In the genomic region with DNA sequence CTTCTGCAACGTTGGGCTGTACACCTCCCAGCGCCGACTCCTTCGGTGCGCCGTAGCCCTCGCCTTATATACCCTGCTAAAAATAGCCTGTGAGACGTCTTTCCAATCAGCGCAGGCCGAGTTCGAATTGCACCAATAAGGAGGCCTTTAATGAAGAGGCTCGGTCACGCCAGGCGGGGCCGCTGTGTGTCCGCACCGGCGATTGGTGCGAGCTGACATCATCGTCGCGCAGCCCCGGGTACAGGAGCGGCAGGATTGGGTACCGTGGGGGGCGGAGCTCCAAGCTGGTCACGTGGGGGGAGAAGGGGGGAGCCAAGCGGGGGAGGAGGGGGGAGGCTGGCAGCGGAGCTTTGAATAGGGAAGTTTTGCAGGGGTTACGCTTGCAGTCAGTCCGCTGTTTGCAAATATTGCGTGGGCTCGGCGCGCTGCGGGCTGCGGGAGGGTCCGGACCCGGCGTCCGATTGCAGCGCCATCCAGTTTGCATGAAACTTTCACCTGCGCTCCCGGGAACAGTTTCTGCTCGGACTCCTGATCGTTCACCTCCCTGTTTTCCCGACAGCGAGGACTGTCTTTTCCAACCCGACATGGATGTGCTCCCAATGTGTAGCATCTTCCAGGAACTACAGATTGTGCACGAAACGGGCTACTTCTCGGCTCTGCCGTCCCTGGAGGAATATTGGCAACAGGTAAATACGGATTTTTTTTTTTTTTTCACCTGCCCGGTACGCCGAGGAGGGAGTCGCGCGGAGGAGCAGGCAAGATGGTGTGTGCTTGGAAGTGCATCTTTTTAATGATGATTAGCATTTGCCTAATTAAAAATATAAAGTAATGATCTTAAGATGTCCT, we compare ENCODE assay signal across 8 mouse cellular contexts. TPM values are rescaled to one million over a fixed set of nuclear protein-coding genes. Genes with fewer than 3 reads are reported as not detected.
DNase-seq lines count a peak whose midpoint lies in the region; ATAC-seq and TF ChIP-seq lines count a peak whose summit lies in the region.

Gene Klf6, plus strand, starts transcription at position 326 of the 846 bp plus-strand sequence.

- DNase-seq in CD4-positive helper T cell, adult 2 months (ENCODE audit: low read depth, low spot score): peak; percentile 99
- DNase-seq in brain, embryonic 18.5 days (ENCODE audit: low read depth, low spot score): peak; percentile 98
- DNase-seq in kidney, postnatal 0 days (ENCODE audit: low spot score): peak; percentile 99
- DNase-seq in liver, embryonic 11.5 days (ENCODE audit: low spot score): peak; percentile 96
- DNase-seq in naive thymus-derived CD4-positive, alpha-beta T cell, adult 2 months (ENCODE audit: low read depth): peak; percentile 100

- H3K4me2 ChIP-seq in heart, embryonic 12.5 days: peak within 1 kb of the TSS; percentile 85
- peak within 1 kb of the TSS; percentile 78 for H3K4me2 ChIP-seq in kidney, postnatal 0 days (ENCODE audit: low read length)
- peak within 1 kb of the TSS; percentile 83 for H3K4me2 ChIP-seq in liver, embryonic 11.5 days
- peak within 1 kb of the TSS; percentile 68 for H3K4me2 ChIP-seq in stomach, embryonic 14.5 days (replicated peaks; ENCODE audit: low read depth, low read length)

- no peaks in the 10 kb centered on the region for H3K27me3 ChIP-seq in heart, embryonic 12.5 days (replicated peaks)
- no peaks in the 10 kb centered on the region for H3K27me3 ChIP-seq in kidney, postnatal 0 days (ENCODE audit: insufficient read depth, low read length)
- H3K27me3 ChIP-seq in liver, embryonic 11.5 days (replicated peaks; ENCODE audit: control insufficient read depth, insufficient read depth, low read length): no peaks in the 10 kb centered on the region
- H3K27me3 ChIP-seq in stomach, embryonic 14.5 days (ENCODE audit: control insufficient read depth, insufficient read depth, low read length): no peaks in the 10 kb centered on the region

- peaks cover 23% of the 10 kb centered on the region for H3K4me1 ChIP-seq in heart, embryonic 12.5 days (replicated peaks)
- 0 out of 2 replicates have a peak, but pooled peaks cover 4% of the 10 kb centered on the region for H3K4me1 ChIP-seq in kidney, postnatal 0 days (replicated peaks; ENCODE audit: insufficient read depth, low read length)
- H3K4me1 ChIP-seq in liver, embryonic 11.5 days (replicated peaks; ENCODE audit: control insufficient read depth, insufficient read depth, low read length): peaks cover 5% of the 10 kb centered on the region
- peaks cover 17% of the 10 kb centered on the region for H3K4me1 ChIP-seq in stomach, embryonic 14.5 days (ENCODE audit: control insufficient read depth, insufficient read depth, low read length)

- H3K4me3 ChIP-seq in heart, embryonic 12.5 days: peak within 1 kb of the TSS; percentile 69
- H3K4me3 ChIP-seq in kidney, postnatal 0 days (replicated peaks; ENCODE audit: low read depth, low read length): peak within 1 kb of the TSS; percentile 90
- peak within 1 kb of the TSS; percentile 75 for H3K4me3 ChIP-seq in liver, embryonic 11.5 days (ENCODE audit: low read depth, low read length)
- H3K4me3 ChIP-seq in stomach, embryonic 14.5 days (ENCODE audit: low read depth, low read length): peak within 1 kb of the TSS; percentile 82

- TF ChIP-seq CTCF in kidney, postnatal 0 days (IDR thresholded peaks at IDR 0.05; ENCODE audit: low read depth): peak; percentile 21

- WGBS in heart, embryonic 12.5 days: 0% methylated on average over 59 of the region's 60 CpGs
- under 1% methylated on average over 59 of the region's 60 CpGs for WGBS in kidney, postnatal 0 days
- under 1% methylated on average over 59 of the region's 60 CpGs for WGBS in liver, embryonic 11.5 days
- under 1% methylated on average over 59 of the region's 60 CpGs for WGBS in stomach, embryonic 14.5 days

- no peaks in the 10 kb centered on the region for H3K9me3 ChIP-seq in heart, embryonic 12.5 days (replicated peaks)
- no peaks in the 10 kb centered on the region for H3K9me3 ChIP-seq in kidney, postnatal 0 days (replicated peaks; ENCODE audit: low read length)
- no peaks in the 10 kb centered on the region for H3K9me3 ChIP-seq in liver, embryonic 11.5 days (ENCODE audit: control insufficient read depth, low read length)
- H3K9me3 ChIP-seq in stomach, embryonic 14.5 days (ENCODE audit: control insufficient read depth, low read depth, low read length): no peaks in the 10 kb centered on the region

- H3K9ac ChIP-seq in heart, embryonic 12.5 days: peak within 1 kb of the TSS; percentile 96
- peak within 1 kb of the TSS; percentile 94 for H3K9ac ChIP-seq in kidney, postnatal 0 days (ENCODE audit: low read depth, low read length)
- peak within 1 kb of the TSS; percentile 83 for H3K9ac ChIP-seq in liver, embryonic 11.5 days (ENCODE audit: low read depth, low read length)
- H3K9ac ChIP-seq in stomach, embryonic 14.5 days (replicated peaks; ENCODE audit: low read depth, low read length): peak within 1 kb of the TSS; percentile 92

- peak; percentile 96 for ATAC-seq in erythroid progenitor cell, adult 5-6 weeks (replicated peaks; ENCODE audit: low FRiP score, poor library complexity, severe bottlenecking)
- ATAC-seq in heart, embryonic 12.5 days (ENCODE audit: insufficient number of reproducible peaks, low FRiP score): peak; percentile 99
- ATAC-seq in kidney, postnatal 0 days (replicated peaks; ENCODE audit: low FRiP score, low read depth): peak; percentile 100
- peak; percentile 99 for ATAC-seq in liver, embryonic 11.5 days (replicated peaks; ENCODE audit: low FRiP score)
- ATAC-seq in stomach, embryonic 14.5 days (ENCODE audit: insufficient number of reproducible peaks, insufficient read depth, low FRiP score, low read depth): peak; percentile 99

- peak within 1 kb of the TSS; percentile 99 for H3K27ac ChIP-seq in heart, embryonic 12.5 days (ENCODE audit: poor library complexity, severe bottlenecking)
- peak within 1 kb of the TSS; percentile 99 for H3K27ac ChIP-seq in kidney, postnatal 0 days
- peak within 1 kb of the TSS; percentile 95 for H3K27ac ChIP-seq in liver, embryonic 11.5 days (ENCODE audit: low read depth, low read length)
- peak within 1 kb of the TSS; percentile 98 for H3K27ac ChIP-seq in stomach, embryonic 14.5 days (ENCODE audit: low read length)

- peaks cover 17% of the 10 kb centered on the region for H3K36me3 ChIP-seq in heart, embryonic 12.5 days
- peaks cover 13% of the 10 kb centered on the region for H3K36me3 ChIP-seq in kidney, postnatal 0 days (ENCODE audit: insufficient read depth, low read length)
- peaks cover 11% of the 10 kb centered on the region for H3K36me3 ChIP-seq in liver, embryonic 11.5 days (ENCODE audit: control insufficient read depth, insufficient read depth, low read length)
- H3K36me3 ChIP-seq in stomach, embryonic 14.5 days (ENCODE audit: control insufficient read depth, insufficient read depth, low read length): peaks cover 14% of the 10 kb centered on the region

RNA-seq across cellular contexts. Expression of gene Klf6, which starts in this region (rescaled TPM):
- total RNA-seq in erythroid progenitor cell, adult 5-6 weeks (2015; ENCODE audit: low replicate concordance): 18.9 and 32.4 TPM in 2 replicates
- total RNA-seq in erythroid progenitor cell, adult 5-6 weeks (2017; ENCODE audit: low replicate concordance): 15.5 and 21.9 TPM in 2 replicates
- 69.6 and 74.5 TPM in 2 replicates for polyA plus RNA-seq in heart, embryonic 12.5 days (2016; fragmentation: Nextera tagmentation; extraction: Ambion mirVana)
- 50.3 and 62.0 TPM in 2 replicates for polyA plus RNA-seq in kidney, postnatal 0 days (2015; fragmentation: Nextera tagmentation; extraction: Ambion mirVana)
- 25.7 and 31.5 TPM in 2 replicates for polyA plus RNA-seq in liver, embryonic 11.5 days (2014; fragmentation: Nextera tagmentation; extraction: Ambion mirVana)
- polyA plus RNA-seq in stomach, embryonic 14.5 days (2014; fragmentation: Nextera tagmentation; extraction: Ambion mirVana): 87.3 and 90.3 TPM in 2 replicates

Comparison
In these comparisons a context has a peak if more than half of its experiments do, and no peak if none do; other contexts are left out.
1. Peak in every context shown above with its lines: DNase-seq, ATAC-seq, H3K4me3 ChIP-seq and H3K27ac ChIP-seq.